Mouse (Mus musculus): ENCODE measurements at regions not wholly inside any gene's neighbourhood (a gene's known extent, or its start where the extent isn't known, plus 50 kb on each side); places are given as distances from the start of the nearest gene placed in this dataset.

DNA sequence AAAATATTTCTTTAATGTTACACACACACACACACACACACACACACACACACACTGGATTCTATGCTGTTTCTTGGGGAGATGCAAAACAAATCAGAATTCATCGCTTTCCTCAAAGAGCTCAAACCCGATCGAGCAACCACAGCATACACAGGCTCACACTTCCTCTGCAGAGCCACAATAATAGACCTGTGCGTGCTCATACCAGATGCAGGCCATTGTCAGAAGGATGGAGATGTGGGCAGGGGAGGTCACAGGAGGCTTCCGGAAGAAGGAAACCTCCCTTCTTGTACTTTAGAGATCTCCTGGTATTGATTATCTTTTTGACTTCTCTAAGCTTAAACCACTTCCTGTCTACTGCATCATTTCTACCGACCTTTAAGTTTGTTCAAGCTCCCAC lies 122.8 kb downstream of the Dusp6 start:
- no peak for TF ChIP-seq POLR2AphosphoS5 (IDR thresholded peaks at IDR 0.05; ENCODE audit: borderline replicate concordance, low read depth, low read length)
- no peak for TF ChIP-seq UBTF (IDR thresholded peaks at IDR 0.05; ENCODE audit: borderline replicate concordance, insufficient read depth, low read depth, low read length)
- no peak for TF ChIP-seq CTCF (IDR thresholded peaks at IDR 0.05 in 2 of 3, conservative IDR thresholded peaks at IDR 0.05 in 1 of 3; ENCODE audit: control insufficient read depth in 1 of 3, insufficient read depth in 1 of 3, low read depth in 2 of 3, low read length in 3 of 3, poor library complexity in 1 of 3, severe bottlenecking in 1 of 3)
- TF ChIP-seq GABPA (IDR thresholded peaks at IDR 0.05; ENCODE audit: low read depth, low read length): no peak
- no peak for TF ChIP-seq ZC3H11A (IDR thresholded peaks at IDR 0.05; ENCODE audit: low read depth, low read length)
- no peak for TF ChIP-seq SIN3A (IDR thresholded peaks at IDR 0.05; ENCODE audit: low read length)
- no peak for TF ChIP-seq RCOR1 (IDR thresholded peaks at IDR 0.05; ENCODE audit: low read depth, low read length)
- no peak for TF ChIP-seq GATA1 (IDR thresholded peaks at IDR 0.05; ENCODE audit: low read depth, low read length)
- TF ChIP-seq KAT2A (conservative IDR thresholded peaks at IDR 0.05; ENCODE audit: low read depth, low read length): no peak
- no peak for TF ChIP-seq HCFC1 (IDR thresholded peaks at IDR 0.05; ENCODE audit: low read depth, low read length)
- no peak for TF ChIP-seq ZKSCAN1 (IDR thresholded peaks at IDR 0.05; ENCODE audit: low read depth, low read length)
- TF ChIP-seq CHD2 (IDR thresholded peaks at IDR 0.05; ENCODE audit: low read length): no peak
- TF ChIP-seq EP300 (IDR thresholded peaks at IDR 0.05; ENCODE audit: low read depth in 1 of 2, low read length in 2 of 2): no peak
- TF ChIP-seq E2F4 (IDR thresholded peaks at IDR 0.05; ENCODE audit: borderline replicate concordance, low read depth, low read length): no peak

Measured in MEL (cell line).